Mouse (Mus musculus) c-Kit-positive CD71-positive TER-119-negative erythroid progenitor cells, embryonic 14.5 days (primary cell): ENCODE results near the gene Gpx3.
A peak's percentile ranks its signal among the peaks of the same experiment; 100 is the strongest.
"Not testable (repeated sequence)": the region's sequence is repeated elsewhere in the genome, so short reads cannot be mapped to it uniquely, and the experiment has no call there.

Source experiments
- DNase-seq: peaks from one replicate; pipeline ENCODE4 v3.0.0-alpha.2; 2013; ENCODE audit warnings: low read depth

Gene Gpx3

DNA sequence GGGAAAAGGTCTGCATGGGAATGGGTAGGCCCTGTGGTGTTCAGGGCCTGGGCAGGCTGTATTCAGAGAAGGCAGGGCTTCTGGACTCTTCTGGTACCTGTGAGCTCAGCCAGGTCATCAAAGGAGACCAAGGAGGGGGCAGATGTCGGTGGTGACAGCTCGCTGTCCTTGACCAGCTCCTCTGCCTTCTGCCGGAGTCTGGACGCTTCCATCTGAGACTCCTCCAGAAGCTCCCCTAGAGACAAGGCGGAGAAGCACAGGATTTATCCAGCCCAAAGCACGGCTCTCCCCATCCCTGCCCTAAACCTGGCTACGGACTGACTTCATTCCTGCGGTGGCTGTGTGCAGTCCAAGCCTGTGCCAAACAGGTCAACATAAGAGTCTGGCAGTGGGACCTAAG lies 37.2 kb downstream of the Gpx3 start:
- DNase-seq, result no peak

DNA sequence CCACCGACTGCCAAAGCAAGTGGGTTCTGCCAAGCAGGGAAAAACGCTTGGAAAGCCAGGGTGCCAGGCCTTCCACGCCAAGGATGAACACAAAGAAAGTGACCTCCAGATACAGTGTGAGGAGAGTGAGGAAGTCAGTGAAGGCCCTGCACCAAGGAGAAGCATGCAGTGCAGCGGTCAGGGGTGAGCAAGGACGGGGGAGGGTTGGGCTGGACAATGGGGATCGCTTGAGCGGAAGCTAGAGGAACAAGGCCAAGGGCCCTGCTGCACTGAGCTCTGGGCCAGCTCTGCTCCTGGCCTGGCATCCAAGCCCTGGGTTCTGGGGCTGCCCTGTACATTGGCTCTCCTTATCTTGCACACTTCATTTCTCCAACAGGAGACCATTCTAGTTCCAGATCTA lies 37.8 kb downstream of the Gpx3 start:
- DNase-seq, result no peak

DNA sequence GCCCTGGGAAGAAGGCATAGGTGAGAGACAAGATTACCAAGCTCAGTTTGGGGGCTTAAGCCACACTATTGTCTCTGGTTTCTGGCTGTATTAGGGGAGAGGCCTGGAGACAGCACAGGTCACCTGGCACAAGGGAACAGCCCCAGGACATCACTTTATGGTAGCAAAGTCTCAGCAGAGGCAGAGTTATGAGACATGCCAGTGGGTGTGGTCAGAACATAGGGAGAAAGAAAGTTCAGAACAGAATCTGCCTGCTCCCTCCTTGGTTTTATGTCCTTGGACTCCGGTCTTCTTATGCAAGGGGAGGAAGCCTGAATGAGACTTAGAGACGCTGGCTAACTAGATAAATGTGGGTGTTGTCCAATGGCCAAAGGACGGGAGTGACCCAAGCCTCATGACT lies 42.4 kb downstream of the Gpx3 start:
- no peak for DNase-seq

DNA sequence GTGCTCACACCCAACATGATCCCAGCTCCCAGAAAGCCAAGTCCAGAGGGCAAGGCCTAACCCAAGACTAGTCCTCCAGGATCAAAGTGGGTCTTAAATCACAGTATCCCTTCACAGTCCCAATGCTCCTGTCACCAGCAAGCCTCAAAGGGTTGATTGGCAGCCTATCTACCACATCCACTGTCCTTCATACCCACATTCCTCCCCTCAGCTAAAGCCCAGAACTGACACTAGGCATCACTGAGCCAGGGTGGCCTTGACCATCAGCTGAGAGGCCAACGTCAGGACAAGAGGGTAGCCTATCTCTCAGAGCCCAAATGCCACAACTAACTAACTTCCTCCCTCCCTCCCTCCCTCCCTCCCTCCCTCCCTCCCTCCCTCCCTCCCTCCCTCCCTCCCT lies 47.5 kb downstream of the Gpx3 start:
- DNase-seq, result no peak

DNA sequence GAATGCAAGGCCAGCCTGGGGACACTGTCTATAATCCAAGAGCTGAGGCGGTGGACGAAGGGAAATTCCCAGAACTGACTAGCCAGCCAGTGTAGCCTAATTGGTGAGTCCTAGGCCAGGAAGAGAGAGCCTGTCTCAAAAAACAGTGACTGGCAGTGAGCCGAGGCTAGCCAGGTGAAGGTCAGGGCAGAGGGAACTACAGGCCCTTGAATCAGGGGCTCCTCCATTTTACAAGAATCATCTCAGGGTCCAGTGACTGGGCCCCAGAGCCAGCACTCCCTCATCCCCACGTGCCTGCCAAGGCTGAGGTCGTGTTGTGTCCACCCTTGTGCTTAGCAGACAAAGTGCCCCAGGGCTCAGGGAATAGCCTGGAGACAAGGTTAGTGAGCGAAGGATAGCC lies 48.4 kb downstream of the Gpx3 start:
- no peak for DNase-seq

DNA sequence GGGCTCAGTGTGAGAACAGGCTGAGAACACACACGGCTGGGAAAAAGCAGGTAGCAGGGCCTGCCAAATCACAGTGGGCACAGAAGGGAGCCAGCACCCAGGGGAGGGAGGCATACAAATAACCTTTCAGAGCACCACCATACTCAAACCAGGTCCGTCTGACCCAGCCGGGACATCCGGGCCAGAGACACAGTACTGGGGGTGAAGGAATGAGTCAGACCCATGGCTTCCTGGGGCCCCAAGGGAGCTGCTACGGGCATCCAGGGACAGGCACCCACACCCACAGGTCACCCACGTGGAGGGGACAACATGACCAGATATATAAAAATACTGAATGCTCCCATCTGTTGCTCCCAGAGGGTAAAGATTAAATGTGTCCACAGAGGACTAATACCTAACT lies 50.4 kb downstream of the Gpx3 start:
- no peak for DNase-seq

DNA sequence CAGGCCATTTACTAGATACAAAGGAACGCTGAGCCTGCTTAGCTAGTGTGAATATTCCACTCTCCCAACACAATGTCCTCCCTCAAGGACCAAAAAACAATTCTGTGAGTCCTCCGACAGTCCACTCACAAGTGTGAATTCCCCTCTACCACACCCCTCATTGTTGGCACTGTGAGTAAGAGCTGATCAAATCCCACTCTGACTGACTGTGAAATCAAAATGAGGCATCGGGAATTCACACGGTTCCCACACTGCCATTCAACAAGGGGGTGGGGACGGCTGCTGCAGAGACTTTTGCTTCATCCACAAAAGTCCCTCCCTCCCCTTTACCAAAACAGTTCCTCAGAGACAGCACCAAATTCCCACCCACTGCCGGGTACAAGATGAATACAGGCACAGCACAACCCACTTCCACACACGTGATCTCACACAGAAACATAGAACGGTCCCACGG lies 51.8 kb downstream of the Gpx3 start:
- no peak for DNase-seq

DNA sequence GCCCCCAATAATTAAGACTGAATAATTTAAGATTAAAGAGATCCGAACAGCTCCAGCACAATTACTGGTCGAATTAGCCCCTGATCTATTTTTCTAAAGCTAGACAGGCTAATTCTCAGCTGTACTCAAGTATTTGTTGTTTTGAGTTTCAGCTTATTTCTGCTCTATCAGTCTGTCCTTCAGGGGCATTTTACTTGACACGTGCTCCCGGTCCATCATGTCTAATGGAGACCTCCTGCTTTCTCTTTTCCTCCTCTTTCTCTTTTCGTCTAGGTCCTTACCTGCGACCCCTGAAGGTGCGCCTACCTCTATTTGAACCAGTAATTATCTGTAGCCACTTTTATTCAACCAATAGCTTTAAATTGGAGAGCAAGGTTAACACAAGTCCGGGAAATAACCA lies 52.5 kb downstream of the Gpx3 start:
- DNase-seq, result no peak

DNA sequence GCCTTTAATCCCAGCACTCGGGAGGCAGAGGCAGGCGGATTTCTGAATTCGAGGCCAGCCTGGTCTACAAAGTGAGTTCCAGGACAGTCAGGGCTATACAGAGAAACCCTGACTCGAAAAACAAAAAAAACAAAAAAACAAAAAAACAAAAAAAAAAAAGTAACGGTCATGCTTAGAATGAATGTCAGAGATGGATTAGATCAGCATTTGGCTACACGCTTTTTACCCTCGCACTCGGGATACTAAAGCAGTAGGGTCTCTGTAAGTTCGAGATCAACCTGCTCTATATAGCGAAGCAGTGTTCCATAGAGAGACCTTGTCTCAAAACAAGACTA lies 53.1 kb downstream of the Gpx3 start:
- DNase-seq, result not testable (repeated sequence)

DNA sequence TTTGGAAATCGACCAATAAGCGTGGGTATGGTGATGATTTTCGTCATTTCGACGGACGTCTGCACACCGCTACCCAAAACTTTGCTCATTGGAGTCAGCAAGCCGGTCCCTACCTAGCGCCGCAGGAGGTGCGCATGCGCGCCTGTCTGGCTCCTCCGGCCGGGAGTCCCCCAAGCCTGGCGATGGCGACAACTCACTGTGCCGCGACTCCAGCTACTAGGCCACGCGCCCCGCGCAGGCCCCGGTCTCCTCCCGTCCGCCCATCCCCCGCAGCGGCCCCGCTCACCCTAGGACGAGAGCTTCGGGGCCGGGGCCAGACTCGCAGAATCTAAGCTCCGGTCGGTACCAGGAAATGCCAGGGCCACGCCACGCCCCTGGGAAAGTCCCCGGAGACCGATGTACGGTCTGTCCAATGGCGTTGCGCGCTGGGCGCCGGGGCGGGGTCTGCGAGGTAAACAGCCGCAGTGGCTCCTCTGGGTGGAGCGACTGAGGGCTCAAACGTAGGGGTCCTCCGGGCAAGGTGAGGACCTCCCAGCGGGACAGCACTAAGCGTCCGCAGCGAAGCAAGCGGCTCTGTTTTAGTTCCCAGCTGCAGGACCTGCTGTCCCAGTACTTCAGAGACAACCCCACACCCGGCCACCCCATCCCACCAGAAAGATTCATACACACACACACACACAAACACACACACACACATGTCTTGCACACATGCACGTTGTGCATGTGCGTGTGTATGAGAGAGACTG lies 53.7 kb downstream of the Gpx3 start:
- DNase-seq, result peak; percentile 95

DNA sequence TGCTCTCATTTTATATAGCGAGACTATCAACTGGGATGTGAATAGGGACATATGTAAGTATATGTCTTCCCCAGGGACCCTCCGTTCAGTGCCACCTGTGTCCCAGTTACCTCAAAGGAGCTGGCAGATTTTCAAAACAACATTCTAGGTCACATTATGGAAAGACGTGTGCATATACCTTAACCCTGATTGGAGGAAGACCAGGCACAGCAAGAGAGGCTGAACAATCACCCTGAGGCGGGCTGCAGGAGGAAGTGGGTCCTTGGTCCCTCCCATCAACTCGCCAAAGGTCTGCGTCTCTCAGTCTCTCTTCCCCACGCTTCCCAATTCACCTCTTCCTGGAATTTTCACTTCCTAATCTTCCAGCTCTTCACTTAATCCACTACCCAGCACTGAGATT lies 54.7 kb downstream of the Gpx3 start:
- no peak for DNase-seq

DNA sequence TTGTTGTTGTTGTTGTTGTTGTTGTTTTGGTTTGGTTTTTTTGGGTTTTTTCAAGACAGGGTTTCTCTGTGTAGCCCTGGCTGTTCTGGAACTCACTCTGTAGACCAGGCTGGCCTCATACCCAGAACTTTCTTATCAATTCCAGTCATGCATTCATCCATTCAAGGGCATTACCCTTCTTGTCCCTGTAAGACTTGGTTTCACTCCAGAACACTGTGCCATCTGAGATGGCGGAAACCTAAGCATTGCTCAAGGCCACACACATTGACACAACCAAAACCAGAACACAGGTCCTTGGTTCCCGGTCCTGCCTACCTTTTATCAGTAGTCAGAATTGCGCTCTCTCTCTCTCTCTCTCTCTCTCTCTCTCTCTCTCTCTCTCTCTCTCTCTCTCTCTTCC lies 55.5 kb downstream of the Gpx3 start:
- not testable (repeated sequence) for DNase-seq

DNA sequence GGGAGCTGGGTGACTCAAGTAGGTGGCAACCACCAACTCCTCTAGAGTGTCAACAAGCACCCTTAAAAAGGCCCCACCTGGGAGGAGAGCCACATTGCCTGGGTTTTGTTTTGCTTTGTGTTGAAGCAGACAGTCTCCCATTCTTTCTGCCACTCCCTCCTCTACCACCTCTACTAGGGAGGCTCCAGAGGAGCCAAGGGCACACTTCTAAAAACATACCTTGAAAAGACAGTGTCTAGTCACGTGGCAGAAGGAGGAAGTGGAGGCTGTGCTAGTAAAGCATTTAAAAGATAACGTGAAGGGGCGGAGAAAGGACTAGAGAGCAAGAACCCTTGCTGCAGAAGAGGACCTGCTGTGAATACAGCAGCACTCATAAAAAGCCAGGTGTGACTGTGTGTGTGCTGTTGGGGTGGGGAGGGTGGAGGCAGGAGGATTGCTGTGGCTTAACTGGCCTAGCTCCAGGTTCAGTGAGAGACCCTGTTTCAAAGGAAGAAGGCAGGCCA lies 56.4 kb downstream of the Gpx3 start:
- DNase-seq, result peak; percentile 57
